In genomic region chr16:90081125-90081524, GRCm38 (mm10) we compare ENCODE assay signal across 17 mouse cellular contexts.
DNase-seq lines count a peak whose midpoint lies in the region; ATAC-seq lines count a peak whose summit lies in the region.
"Had no signal": no experiment of that assay in that cellular context is flagged by ENCODE, and none has a peak within 500 bp of the region (broad histone marks: within the 10 kb centered on the region; RNA-seq: fewer than 3 reads in every experiment).

No protein-coding gene starts in this region.

- DNase-seq in forebrain, embryonic 14.5 days (ENCODE audit: low spot score), result peak; percentile 35
- DNase-seq in forebrain, embryonic 10.5 days (ENCODE audit: extremely low spot score, low spot score), result no peak
- DNase-seq in kidney, adult 18-20 months, result no peak
- DNase-seq in brain, adult 2 months (ENCODE audit: low read depth, low spot score), result peak; percentile 78
- peak; percentile 76 for DNase-seq in cerebellum, adult 9-10 months
- DNase-seq in right cerebral cortex, postnatal 36 days (ENCODE audit: low spot score in 2 of 2), result no peak
- DNase-seq in liver, embryonic 11.5 days (ENCODE audit: low spot score), result no peak
- DNase-seq: adrenal gland, postnatal 36 days; lung, adult 18-20 months; lung, postnatal 4 days had no signal

- H3K4me3 ChIP-seq in forebrain, embryonic 14.5 days (ENCODE audit: low read depth, low read length), result no peak overlapping the region
- H3K4me3 ChIP-seq in forebrain, embryonic 10.5 days, result no peak overlapping the region
- no peak overlapping the region for H3K4me3 ChIP-seq in kidney, embryonic 15.5 days (replicated peaks)
- H3K4me3 ChIP-seq in liver, embryonic 11.5 days (ENCODE audit: low read depth, low read length), result no peak overlapping the region
- H3K4me3 ChIP-seq: embryonic facial prominence, embryonic 10.5 days; erythroblast, embryonic 14.5 days; heart, adult 2 months; intestine, embryonic 15.5 days; limb, embryonic 15.5 days; midbrain, embryonic 13.5 days had no signal

- H3K36me3 ChIP-seq in forebrain, embryonic 14.5 days (ENCODE audit: control insufficient read depth, insufficient read depth, low read length), result no peaks in the 10 kb centered on the region
- H3K36me3 ChIP-seq in forebrain, embryonic 10.5 days (replicated peaks), result peaks cover 10% of the 10 kb centered on the region
- H3K36me3 ChIP-seq in kidney, embryonic 15.5 days, result no peaks in the 10 kb centered on the region
- H3K36me3 ChIP-seq in liver, embryonic 11.5 days (ENCODE audit: control insufficient read depth, insufficient read depth, low read length), result no peaks in the 10 kb centered on the region
- H3K36me3 ChIP-seq: intestine, embryonic 15.5 days; limb, embryonic 15.5 days; midbrain, embryonic 13.5 days had no signal

- ATAC-seq in forebrain, embryonic 14.5 days, result no peak
- peak; percentile 69 for ATAC-seq in kidney, embryonic 15.5 days (replicated peaks; ENCODE audit: low FRiP score)
- ATAC-seq in liver, embryonic 11.5 days (replicated peaks; ENCODE audit: low FRiP score), result no peak
- ATAC-seq: intestine, embryonic 15.5 days; midbrain, embryonic 13.5 days had no signal

- no peak overlapping the region for H3K9ac ChIP-seq in forebrain, embryonic 14.5 days (ENCODE audit: low read length)
- no peak overlapping the region for H3K9ac ChIP-seq in kidney, embryonic 15.5 days
- no peak overlapping the region for H3K9ac ChIP-seq in liver, embryonic 11.5 days (ENCODE audit: low read depth, low read length)
- H3K9ac ChIP-seq: intestine, embryonic 15.5 days; limb, embryonic 15.5 days; midbrain, embryonic 13.5 days had no signal

- no peak overlapping the region for H3K27ac ChIP-seq in forebrain, embryonic 14.5 days (ENCODE audit: low read depth, low read length)
- H3K27ac ChIP-seq in forebrain, embryonic 10.5 days, result no peak overlapping the region; the same call in 1 of the 2 replicates
- H3K27ac ChIP-seq in kidney, embryonic 15.5 days, result no peak overlapping the region
- no peak overlapping the region for H3K27ac ChIP-seq in liver, embryonic 11.5 days (ENCODE audit: low read depth, low read length)
- H3K27ac ChIP-seq: embryonic facial prominence, embryonic 10.5 days; heart, adult 2 months; intestine, embryonic 15.5 days; limb, embryonic 15.5 days; midbrain, embryonic 13.5 days had no signal

- H3K27me3 ChIP-seq in forebrain, embryonic 14.5 days (replicated peaks; ENCODE audit: control insufficient read depth, insufficient read depth, low read length), result no peaks in the 10 kb centered on the region
- H3K27me3 ChIP-seq in forebrain, embryonic 10.5 days (ENCODE audit: poor library complexity, severe bottlenecking), result no peaks in the 10 kb centered on the region
- no peaks in the 10 kb centered on the region for H3K27me3 ChIP-seq in kidney, embryonic 15.5 days
- no peaks in the 10 kb centered on the region for H3K27me3 ChIP-seq in liver, embryonic 11.5 days (replicated peaks; ENCODE audit: control insufficient read depth, insufficient read depth, low read length)
- H3K27me3 ChIP-seq: intestine, embryonic 15.5 days; limb, embryonic 15.5 days had no signal

- H3K4me1 ChIP-seq in forebrain, embryonic 14.5 days (ENCODE audit: control insufficient read depth, insufficient read depth, low read length), result peaks cover 4% of the 10 kb centered on the region; the same call in 1 of the 2 replicates
- H3K4me1 ChIP-seq in forebrain, embryonic 10.5 days, result peaks cover 29% of the 10 kb centered on the region
- H3K4me1 ChIP-seq in kidney, embryonic 15.5 days, result peaks cover 13% of the 10 kb centered on the region; the same call in 1 of the 2 replicates
- no peaks in the 10 kb centered on the region for H3K4me1 ChIP-seq in liver, embryonic 11.5 days (replicated peaks; ENCODE audit: control insufficient read depth, insufficient read depth, low read length)

- 59% methylated on average over 1 of the region's 1 CpGs for WGBS in forebrain, embryonic 14.5 days
- WGBS in forebrain, embryonic 10.5 days, result 97% methylated on average over 1 of the region's 1 CpGs
- 43% methylated on average over 1 of the region's 1 CpGs for WGBS in kidney, embryonic 15.5 days
- WGBS in liver, embryonic 11.5 days, result 77% methylated on average over 1 of the region's 1 CpGs

- H3K4me2 ChIP-seq in forebrain, embryonic 14.5 days (ENCODE audit: low read length), result no peak overlapping the region
- H3K4me2 ChIP-seq in kidney, embryonic 15.5 days, result no peak overlapping the region
- no peak overlapping the region for H3K4me2 ChIP-seq in liver, embryonic 11.5 days
- H3K4me2 ChIP-seq: intestine, embryonic 15.5 days; limb, embryonic 15.5 days; midbrain, embryonic 13.5 days had no signal

- no peaks in the 10 kb centered on the region for H3K9me3 ChIP-seq in forebrain, embryonic 14.5 days (replicated peaks; ENCODE audit: control insufficient read depth, low read length)
- H3K9me3 ChIP-seq in forebrain, embryonic 10.5 days, result no peaks in the 10 kb centered on the region
- H3K9me3 ChIP-seq in kidney, embryonic 15.5 days (replicated peaks), result no peaks in the 10 kb centered on the region
- H3K9me3 ChIP-seq in liver, embryonic 11.5 days (ENCODE audit: control insufficient read depth, low read length), result no peaks in the 10 kb centered on the region
- H3K9me3 ChIP-seq: embryonic facial prominence, embryonic 10.5 days; intestine, embryonic 15.5 days; limb, embryonic 15.5 days; midbrain, embryonic 13.5 days had no signal

Comparison
In these comparisons a context has a peak if more than half of its experiments do, and no peak if none do; other contexts are left out.
1. DNase-seq: peak in forebrain, embryonic 14.5 days (single experiment), brain, adult 2 months (single experiment) and cerebellum, adult 9-10 months (single experiment); none in forebrain, embryonic 10.5 days (single experiment), kidney, adult 18-20 months (single experiment), right cerebral cortex, postnatal 36 days (0 of 2) and liver, embryonic 11.5 days (single experiment).